Mouse (Mus musculus) C2C12 (cell line): ENCODE measurements around the gene Rnf34. TPM values are rescaled to one million over a fixed set of nuclear protein-coding genes. Genes with fewer than 3 reads are reported as not detected.

Source experiments
- H3K27me3 ChIP-seq: one replicate; pipeline ENCODE4 v1.6.1; 2011; ENCODE audit not compliant: control insufficient read depth, insufficient read depth, insufficient read length
- H3K36me3 ChIP-seq: one replicate; pipeline ENCODE4 v1.6.1; 2011; ENCODE audit not compliant: control insufficient read depth, insufficient read depth
- H3K4me3 ChIP-seq: one replicate; pipeline ENCODE4 v1.5.1; 2011; ENCODE audit warnings: mild to moderate bottlenecking, control low read depth; ENCODE audit not compliant: poor library complexity, insufficient read depth, severe bottlenecking
- H3K79me2 ChIP-seq: one replicate; pipeline ENCODE4 v1.6.1; 2011; ENCODE audit not compliant: control insufficient read depth, insufficient read depth
- H3K79me3 ChIP-seq: one replicate; pipeline ENCODE4 v1.6.1; 2011; ENCODE audit warnings: low read depth, control low read depth
- H3ac ChIP-seq: one replicate; pipeline ENCODE3; 2011; ENCODE audit warnings: low read depth; ENCODE audit not compliant: control insufficient read depth, insufficient read length
- CEBPB ChIP-seq: IDR thresholded peaks from one replicate; pipeline ENCODE4 v1.6.1; 2011; ENCODE audit warnings: low read depth, mild to moderate bottlenecking, control low read depth, moderate library complexity
- CTCF ChIP-seq: IDR thresholded peaks from one replicate; pipeline ENCODE4 v1.5.1; 2011; ENCODE audit not compliant: control insufficient read depth, insufficient read depth, insufficient read length
- FOSL1 ChIP-seq: IDR thresholded peaks from one replicate; pipeline ENCODE4 v1.8.0; 2011; ENCODE audit warnings: mild to moderate bottlenecking, low read length; ENCODE audit not compliant: poor library complexity, insufficient read depth, severe bottlenecking
- MAX ChIP-seq: IDR thresholded peaks from one replicate; pipeline ENCODE4 v1.6.1; 2011; ENCODE audit warnings: mild to moderate bottlenecking, control low read depth
- MYOD1 ChIP-seq: IDR thresholded peaks from one replicate; pipeline ENCODE4 v1.6.1; 2011; ENCODE audit warnings: low read depth; ENCODE audit not compliant: control insufficient read depth, insufficient read length
- MYOG ChIP-seq: IDR thresholded peaks from one replicate; pipeline ENCODE4 v1.6.1; 2011; ENCODE audit not compliant: control insufficient read depth, insufficient read length; ENCODE audit errors: extremely low read depth
- USF1 ChIP-seq: IDR thresholded peaks from one replicate; pipeline ENCODE4 v1.6.1; 2011; ENCODE audit warnings: low read depth, mild to moderate bottlenecking, control low read depth, moderate library complexity
- polyA plus RNA-seq: library from polyadenylated mRNA; unstranded; fragments of >200 nt; fragmentation: generic; extraction: Trizol; gene quantifications from one replicate; pipeline ENCODE4 v1.2.1, GENCODE M21; 2012; ENCODE audit warnings: missing spikeins

Gene Rnf34
- polyA plus RNA-seq, 1 experiment, result 8.1 TPM

- Histone ChIP-seq H3ac (no peak overlapping the region), H3K79me2 (peaks cover 44% of the 10 kb centered on the region), H3K79me3 (peaks cover 3% of the 10 kb centered on the region), H3K36me3 (no peaks in the 10 kb centered on the region), H3K4me3 (no peak overlapping the region), H3K27me3 (no peaks in the 10 kb centered on the region)
- TF ChIP-seq MYOD1, result no peak
- TF ChIP-seq USF1, result no peak
- no peak for TF ChIP-seq FOSL1
- TF ChIP-seq MYOG, result no peak
- TF ChIP-seq CTCF, result no peak
- no peak for TF ChIP-seq MAX
- TF ChIP-seq CEBPB, result no peak
These were observed 40.5 kb downstream of the Rnf34 start for GRCm38 (mm10) chr5:122890396-122890795.

- Histone ChIP-seq H3K36me3 (no peaks in the 10 kb centered on the region), H3K79me2 (peaks cover 58% of the 10 kb centered on the region), H3K4me3 (no peak overlapping the region), H3K79me3 (peaks cover 7% of the 10 kb centered on the region), H3K27me3 (no peaks in the 10 kb centered on the region), H3ac (no peak overlapping the region)
- TF ChIP-seq MYOG, result no peak
- TF ChIP-seq CEBPB, result no peak
- TF ChIP-seq MYOD1, result no peak
- no peak for TF ChIP-seq FOSL1
- TF ChIP-seq CTCF, result no peak
- no peak for TF ChIP-seq USF1
- no peak for TF ChIP-seq MAX
These were observed 43.4 kb downstream of the Rnf34 start for GRCm38 (mm10) chr5:122893270-122893669.

GRCm38 (mm10) chr5:122894007-122894637, 44.3 kb downstream of the Rnf34 start:
- Histone ChIP-seq H3K4me3 (no peak overlapping the region), H3ac (no peak overlapping the region), H3K79me3 (peaks cover 10% of the 10 kb centered on the region), H3K27me3 (no peaks in the 10 kb centered on the region), H3K79me2 (peaks cover 67% of the 10 kb centered on the region), H3K36me3 (no peaks in the 10 kb centered on the region)
- TF ChIP-seq CEBPB (no peak), MAX (peak; percentile 39)

GRCm38 (mm10) chr5:122894821-122895220, 45.0 kb downstream of the Rnf34 start:
- H3K4me3 ChIP-seq, result no peak overlapping the region
- no peaks in the 10 kb centered on the region for H3K36me3 ChIP-seq
- TF ChIP-seq USF1 (no peak), FOSL1 (no peak), CTCF (no peak), MYOD1 (no peak), MAX (no peak), MYOG (no peak), CEBPB (no peak)
- peaks cover 70% of the 10 kb centered on the region for H3K79me2 ChIP-seq
- H3ac ChIP-seq, result no peak overlapping the region
- no peaks in the 10 kb centered on the region for H3K27me3 ChIP-seq
- H3K79me3 ChIP-seq, result peaks cover 10% of the 10 kb centered on the region

GRCm38 (mm10) chr5:122898153-122898552, 48.3 kb downstream of the Rnf34 start:
- H3K79me2 ChIP-seq, result peaks cover 48% of the 10 kb centered on the region
- H3K36me3 ChIP-seq, result no peaks in the 10 kb centered on the region
- no peaks in the 10 kb centered on the region for H3K27me3 ChIP-seq
- peaks cover 10% of the 10 kb centered on the region for H3K79me3 ChIP-seq
- H3K4me3 ChIP-seq, result no peak overlapping the region
- H3ac ChIP-seq, result no peak overlapping the region
- TF ChIP-seq CTCF (no peak), FOSL1 (no peak), CEBPB (no peak), MYOD1 (no peak), USF1 (no peak), MAX (no peak), MYOG (no peak)
